Mouse (Mus musculus) lung, embryonic 16.5 days (tissue): ENCODE results near the gene Osbp2. TPM values are rescaled to one million over a fixed set of nuclear protein-coding genes. Genes with fewer than 3 reads are reported as not detected.

ENCODE experiments used
- ATAC-seq: fragments of 200-750 bp; cut with Nextera tagmentation; 2 replicates; pipeline ENCODE4 v1.8.0; 2017; ENCODE audit warnings: low read depth, mild to moderate bottlenecking, moderate library complexity
- H3K27ac ChIP-seq: fragments of 300-500 bp; sonication (generic); 2 replicates; pipeline ENCODE4 v1.5.1; 2014; ENCODE audit warnings: mild to moderate bottlenecking, control low read depth, low read length
- H3K27me3 ChIP-seq: fragments of 300-500 bp; sonication (generic); 2 replicates; pipeline ENCODE4 v1.6.1; 2014; ENCODE audit warnings: low read depth, low read length, mixed read lengths; ENCODE audit not compliant: control insufficient read depth, insufficient read depth
- H3K36me3 ChIP-seq: fragments of 300-500 bp; sonication (generic); 2 replicates; pipeline ENCODE4 v1.6.1; 2014; ENCODE audit warnings: low read length; ENCODE audit not compliant: control insufficient read depth, insufficient read depth
- H3K4me1 ChIP-seq: fragments of 300-500 bp; sonication (generic); replicated peaks from 2 replicates; pipeline ENCODE4 v1.6.1; 2014; ENCODE audit warnings: low read length, mixed read lengths; ENCODE audit not compliant: control insufficient read depth, insufficient read depth
- H3K4me2 ChIP-seq: fragments of 300-500 bp; sonication (generic); 2 replicates; pipeline ENCODE4 v1.6.1; 2014; ENCODE audit warnings: low read depth, low read length, control low read depth
- H3K4me3 ChIP-seq: fragments of 300-500 bp; sonication (generic); 2 replicates; pipeline ENCODE4 v1.5.1; 2014; ENCODE audit warnings: mild to moderate bottlenecking, low read length, control low read depth
- H3K9ac ChIP-seq: fragments of 300-500 bp; sonication (generic); 2 replicates; pipeline ENCODE4 v1.6.1; 2014; ENCODE audit warnings: low read length, control low read depth
- H3K9me3 ChIP-seq: fragments of 300-500 bp; sonication (generic); 2 replicates; pipeline ENCODE4 v1.6.1; 2016; ENCODE audit warnings: low read length; ENCODE audit not compliant: control insufficient read depth
- WGBS: fragments of 180-500 bp; shearing (Covaris S2); extraction: QIAGEN DNeasy Blood & Tissue Kit; methylation state at CpG from one replicate; pipeline ENCODE4 v1.1.7; 2014; 5-methylcytosine and 5-hydroxymethylcytosine counted together
- polyA plus RNA-seq: library from polyadenylated mRNA; unstranded; fragments of >200 nt; fragmentation: Nextera tagmentation; extraction: Ambion mirVana; gene quantifications from 2 replicates; pipeline ENCODE4 v1.2.1, GENCODE M21; 2015

Osbp2 gene
- polyA plus RNA-seq, 1 experiment from 2014 or later, result 0.23 TPM

DNA sequence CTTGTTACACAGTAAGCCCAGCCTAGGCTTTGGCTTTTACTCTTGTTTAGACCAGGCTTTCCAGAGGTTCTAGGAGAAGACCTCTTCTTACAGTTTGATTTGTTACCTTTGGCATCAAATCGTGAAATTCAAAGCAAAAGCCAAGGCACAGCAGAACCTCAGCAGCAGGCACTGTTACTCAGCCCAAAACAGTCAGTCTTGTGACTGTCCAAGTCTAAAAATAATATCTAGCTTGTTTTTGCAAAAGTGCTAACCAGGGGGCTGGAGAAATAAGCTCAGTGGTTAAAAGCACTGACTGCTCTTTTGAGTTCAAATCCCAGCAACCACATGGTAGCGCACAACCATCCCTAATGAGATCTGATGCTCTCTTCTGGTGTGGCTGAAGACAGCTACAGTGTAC is 176.8 kb downstream of the Osbp2 start:
- Histone ChIP-seq H3K27ac (no peak overlapping the region), H3K9ac (no peak overlapping the region), H3K4me1 (peaks cover 3% of the 10 kb centered on the region; the same call in 1 of the 2 replicates), H3K27me3 (no peaks in the 10 kb centered on the region), H3K36me3 (peaks cover 53% of the 10 kb centered on the region), H3K4me2 (no peak overlapping the region), H3K4me3 (no peak overlapping the region), H3K9me3 (no peaks in the 10 kb centered on the region)
- 83% methylated on average over 2 of the region's 2 CpGs for WGBS
- no peak for ATAC-seq

DNA sequence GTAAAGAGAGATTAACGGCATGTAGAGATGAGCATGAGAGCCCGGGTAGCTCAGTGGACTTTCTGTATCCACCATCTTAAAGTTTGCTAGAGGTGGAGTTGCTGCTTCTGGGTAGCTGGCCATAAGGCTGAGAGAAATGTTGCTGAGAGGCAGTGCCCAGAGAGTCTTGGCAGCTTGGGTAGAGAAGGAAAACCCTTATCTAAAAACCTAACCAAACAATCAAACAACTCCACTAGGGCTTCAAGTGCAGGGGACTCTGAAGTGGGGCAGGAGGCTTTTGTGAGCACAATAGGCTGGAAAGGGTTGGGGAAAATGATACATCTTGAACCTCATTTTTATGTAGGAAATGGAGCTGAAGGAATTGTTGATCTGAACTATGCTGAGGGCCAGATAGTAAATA is 177.4 kb downstream of the Osbp2 start:
- Histone ChIP-seq H3K9me3 (no peaks in the 10 kb centered on the region), H3K4me2 (no peak overlapping the region), H3K4me3 (no peak overlapping the region), H3K27ac (no peak overlapping the region), H3K4me1 (peaks cover 3% of the 10 kb centered on the region; the same call in 1 of the 2 replicates), H3K27me3 (no peaks in the 10 kb centered on the region), H3K36me3 (peaks cover 57% of the 10 kb centered on the region), H3K9ac (no peak overlapping the region)
- peak; percentile 78 for ATAC-seq
- WGBS, result 62% methylated on average over 2 of the region's 2 CpGs

DNA sequence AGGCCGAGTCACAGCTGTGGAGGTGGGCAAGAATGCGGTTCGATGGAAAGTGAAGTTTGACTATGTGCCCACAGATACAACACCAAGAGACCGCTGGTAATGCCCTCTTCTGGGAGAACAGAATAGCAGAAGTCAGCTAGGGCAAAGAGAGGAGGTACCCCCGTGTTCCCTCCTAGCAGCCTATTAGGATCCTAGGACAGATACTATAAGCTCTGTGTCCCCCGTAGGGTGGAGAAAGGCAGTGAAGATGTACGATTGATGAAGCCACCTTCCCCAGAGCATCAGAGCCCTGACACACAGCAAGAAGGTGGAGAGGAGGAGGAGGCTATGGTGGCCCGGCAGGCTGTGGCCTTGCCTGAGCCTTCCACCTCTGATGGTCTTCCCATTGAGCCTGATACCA is 178.3 kb downstream of the Osbp2 start:
- WGBS, result 91% methylated on average over 8 of the region's 8 CpGs
- no peak for ATAC-seq
- Histone ChIP-seq H3K9me3 (no peaks in the 10 kb centered on the region), H3K36me3 (peaks cover 59% of the 10 kb centered on the region), H3K27me3 (no peaks in the 10 kb centered on the region), H3K4me1 (peaks cover 3% of the 10 kb centered on the region; the same call in 1 of the 2 replicates), H3K4me3 (no peak overlapping the region), H3K9ac (no peak overlapping the region), H3K4me2 (no peak overlapping the region), H3K27ac (no peak overlapping the region)

DNA sequence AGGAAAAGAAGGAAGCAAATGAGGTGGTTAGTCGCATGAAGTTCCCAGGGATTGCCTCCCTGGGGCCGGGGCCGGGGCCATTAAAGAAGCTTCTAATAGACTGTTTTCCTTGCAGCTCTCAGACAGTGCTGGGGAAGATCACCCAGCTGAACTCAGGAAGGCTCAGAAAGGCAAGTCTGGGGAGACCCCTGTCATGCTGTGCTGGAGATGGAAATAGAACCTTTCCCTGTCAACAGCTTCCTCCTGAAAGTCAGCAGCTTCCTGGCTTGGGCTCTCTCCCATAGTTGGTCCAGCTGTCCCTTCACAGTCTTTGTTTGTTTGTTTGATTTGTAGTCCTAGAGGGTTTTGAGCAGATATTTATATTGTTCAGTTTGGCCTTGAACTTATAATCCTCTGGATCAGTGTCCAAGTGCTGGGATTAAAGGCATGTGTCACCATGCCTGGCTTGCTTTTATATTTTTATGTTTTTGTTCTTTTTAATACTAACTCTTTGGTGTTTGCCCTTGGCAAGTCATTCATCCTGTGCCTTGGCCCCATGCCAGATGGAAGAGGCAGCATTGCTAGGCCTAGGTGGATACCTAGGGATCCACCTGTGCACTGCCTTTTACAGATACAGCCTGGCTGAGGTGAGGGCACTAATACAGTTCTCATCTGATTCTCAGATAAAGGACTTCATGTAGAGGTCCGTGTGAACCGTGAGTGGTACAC is 178.8 kb downstream of the Osbp2 start:
- Histone ChIP-seq H3K36me3 (peaks cover 63% of the 10 kb centered on the region), H3K9ac (no peak overlapping the region), H3K27ac (no peak overlapping the region), H3K4me1 (peaks cover 3% of the 10 kb centered on the region; the same call in 1 of the 2 replicates), H3K27me3 (no peaks in the 10 kb centered on the region), H3K9me3 (no peaks in the 10 kb centered on the region), H3K4me2 (no peak overlapping the region), H3K4me3 (no peak overlapping the region)
- ATAC-seq, result no peak
- 87% methylated on average over 5 of the region's 5 CpGs for WGBS

DNA sequence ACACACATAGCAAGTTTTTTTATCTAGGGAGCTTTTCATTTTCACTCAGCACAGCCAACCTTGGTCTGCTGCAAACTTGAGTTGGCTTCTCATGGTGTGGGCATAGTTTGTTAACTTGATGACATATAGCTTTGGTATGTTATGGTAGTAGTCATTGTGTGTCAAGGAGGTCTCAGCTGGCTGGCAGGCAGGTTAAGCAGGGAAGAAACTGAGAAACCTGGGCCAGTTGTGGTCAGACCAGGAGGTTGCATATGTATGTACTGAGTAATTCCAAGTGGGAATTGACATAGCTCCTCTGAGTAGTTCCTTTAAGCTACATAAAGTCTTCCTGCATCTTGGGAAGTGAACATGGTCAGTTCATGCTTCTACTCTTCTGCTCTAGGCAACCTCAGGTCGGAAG is 179.5 kb downstream of the Osbp2 start:
- Histone ChIP-seq H3K4me1 (peaks cover 3% of the 10 kb centered on the region; the same call in 1 of the 2 replicates), H3K27ac (no peak overlapping the region), H3K36me3 (peaks cover 60% of the 10 kb centered on the region), H3K9ac (no peak overlapping the region), H3K9me3 (no peaks in the 10 kb centered on the region), H3K4me3 (no peak overlapping the region), H3K27me3 (no peaks in the 10 kb centered on the region), H3K4me2 (no peak overlapping the region)
- no peak for ATAC-seq
- 96% methylated on average over 1 of the region's 1 CpGs for WGBS

DNA sequence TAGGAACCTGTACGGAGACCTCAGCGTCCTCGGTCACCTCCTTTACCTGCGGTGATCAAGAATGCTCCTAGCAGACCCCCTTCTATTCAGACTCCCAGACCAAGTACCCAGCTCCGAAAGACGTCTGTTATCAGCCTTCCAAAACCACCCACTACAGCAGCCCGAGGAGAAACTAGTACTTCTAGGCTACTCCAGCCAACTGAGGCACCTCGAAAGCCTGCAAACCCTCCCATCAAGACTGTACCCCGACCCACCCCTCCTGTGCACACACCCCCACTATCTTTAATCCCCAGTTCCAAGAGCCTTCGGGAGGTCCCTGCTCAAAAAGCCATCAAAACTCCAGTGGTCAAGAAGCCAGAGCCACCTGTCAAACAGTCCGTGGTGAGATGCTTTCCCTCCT is 180.0 kb downstream of the Osbp2 start:
- Histone ChIP-seq H3K36me3 (peaks cover 59% of the 10 kb centered on the region), H3K27me3 (no peaks in the 10 kb centered on the region), H3K4me3 (no peak overlapping the region), H3K9me3 (no peaks in the 10 kb centered on the region), H3K27ac (no peak overlapping the region), H3K4me2 (no peak overlapping the region), H3K9ac (no peak overlapping the region), H3K4me1 (peaks cover 3% of the 10 kb centered on the region; the same call in 1 of the 2 replicates)
- ATAC-seq, result no peak
- 95% methylated on average over 11 of the region's 11 CpGs for WGBS

DNA sequence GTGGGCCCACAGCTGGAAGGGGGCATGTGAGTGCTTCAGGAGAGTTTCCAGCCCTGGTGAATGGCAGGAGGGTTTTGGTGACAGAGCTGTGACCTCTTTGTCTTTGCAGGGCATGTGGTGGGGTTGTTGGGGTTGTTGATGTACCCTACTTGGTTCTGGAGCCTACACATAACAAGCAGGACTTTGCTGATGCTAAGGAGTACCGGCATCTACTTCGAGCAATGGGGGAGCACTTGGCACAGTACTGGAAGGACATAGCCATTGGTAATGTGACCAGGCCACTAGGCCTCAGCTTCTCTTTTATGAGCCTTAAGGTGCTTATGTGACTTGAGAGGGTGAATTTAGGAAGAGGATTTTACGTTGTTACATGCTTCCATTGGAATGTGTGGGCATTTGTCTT is 183.9 kb downstream of the Osbp2 start:
- peaks cover 58% of the 10 kb centered on the region for H3K36me3 ChIP-seq

DNA sequence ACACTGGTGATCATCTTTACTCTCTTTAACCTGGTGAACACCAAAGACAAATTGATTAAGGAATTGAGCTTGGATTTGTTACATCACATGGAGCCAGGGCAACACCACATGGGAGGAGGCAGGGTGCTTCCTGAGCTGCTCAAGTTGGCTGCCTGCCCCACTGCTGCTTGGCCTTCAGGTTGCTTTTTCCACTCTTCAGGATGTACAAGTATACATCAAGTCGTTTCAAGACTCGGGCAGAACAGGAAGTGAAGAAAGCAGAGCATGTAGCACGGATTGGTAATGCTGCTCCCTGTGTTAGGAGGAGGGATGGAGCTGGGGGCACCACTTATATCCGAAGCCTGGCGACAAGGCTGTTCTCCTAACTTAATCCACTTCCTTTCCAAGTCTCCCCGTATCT is 186.5 kb downstream of the Osbp2 start:
- Histone ChIP-seq H3K27ac (peak overlapping the region; percentile 14; the same call in 1 of the 2 replicates), H3K27me3 (no peaks in the 10 kb centered on the region), H3K9me3 (no peaks in the 10 kb centered on the region), H3K9ac (no peak overlapping the region), H3K4me2 (no peak overlapping the region), H3K4me3 (no peak overlapping the region), H3K4me1 (no peaks in the 10 kb centered on the region), H3K36me3 (peaks cover 61% of the 10 kb centered on the region)
- ATAC-seq, result peak; percentile 75
- 55% methylated on average over 6 of the region's 6 CpGs for WGBS

More for the DNA sequence above, 183.9 kb downstream of the Osbp2 start:
- 94% methylated on average over 3 of the region's 3 CpGs for WGBS
- Histone ChIP-seq H3K4me3 (no peak overlapping the region), H3K4me2 (no peak overlapping the region), H3K4me1 (no peaks in the 10 kb centered on the region), H3K9me3 (no peaks in the 10 kb centered on the region), H3K9ac (no peak overlapping the region), H3K27me3 (no peaks in the 10 kb centered on the region), H3K27ac (no peak overlapping the region)
- ATAC-seq, result no peak

DNA sequence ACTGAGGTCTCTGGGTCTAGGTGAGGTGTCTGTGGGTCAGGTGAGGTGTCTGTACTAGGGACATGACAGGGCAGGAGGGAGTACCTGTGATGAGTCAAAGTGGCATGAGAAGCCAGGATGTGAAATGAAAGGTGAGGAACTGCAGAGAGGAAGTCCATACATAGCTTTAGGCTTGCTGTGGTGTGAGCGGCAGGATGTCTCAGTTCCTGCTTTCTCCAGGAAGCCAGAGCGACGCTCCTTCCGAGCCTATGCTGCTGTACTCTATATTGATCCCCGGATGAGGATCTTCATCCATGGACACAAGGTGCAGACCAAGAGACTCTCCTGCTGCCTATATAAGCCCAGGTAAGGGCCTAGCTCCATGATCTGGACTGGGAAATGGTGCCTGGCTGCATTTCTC is 187.3 kb downstream of the Osbp2 start:
- Histone ChIP-seq H3K36me3 (peaks cover 61% of the 10 kb centered on the region), H3K4me2 (no peak overlapping the region), H3K9me3 (no peaks in the 10 kb centered on the region), H3K27me3 (no peaks in the 10 kb centered on the region), H3K4me1 (no peaks in the 10 kb centered on the region), H3K4me3 (no peak overlapping the region), H3K9ac (no peak overlapping the region), H3K27ac (peak overlapping the region; percentile 14; the same call in 1 of the 2 replicates)
- ATAC-seq, result no peak
- WGBS, result 79% methylated on average over 5 of the region's 5 CpGs
